Mouse (Mus musculus) ES-Bruce4 (cell line): ENCODE data around the gene Ttll11.

Experiments used
- CTCF ChIP-seq: IDR thresholded peaks from one replicate; pipeline ENCODE4 v1.8.1; 2011; ENCODE audit warnings: low read depth, low read length
- EP300 ChIP-seq: IDR thresholded peaks from 2 replicates; pipeline ENCODE4 v1.6.1; 2011; ENCODE audit warnings: low read depth, low read length; ENCODE audit not compliant: insufficient read depth
- POLR2A ChIP-seq: IDR thresholded peaks from one replicate; pipeline ENCODE4 v1.8.1; 2011; ENCODE audit warnings: low read length; ENCODE audit not compliant: insufficient read depth

- TF ChIP-seq POLR2A: no peak
- no peak for TF ChIP-seq CTCF
- no peak for TF ChIP-seq EP300
Measured at GRCm38 (mm10) chr2:35731671-35732449, 247.9 kb downstream of the Ttll11 start.
